Mouse (Mus musculus) v-Abl transformed pro-B cells (cell line): ENCODE measurements around the gene Etnppl.

Experiments used
- in situ Hi-C, 2 experiments: fragments of 400-800 bp; cut with MboI; formaldehyde crosslinking; loops; one replicate each; pipeline ENCODE4 v1.15.1; 2025; ENCODE audit not compliant: unreplicated experiment in 2 of 2

The Etnppl gene

DNA sequence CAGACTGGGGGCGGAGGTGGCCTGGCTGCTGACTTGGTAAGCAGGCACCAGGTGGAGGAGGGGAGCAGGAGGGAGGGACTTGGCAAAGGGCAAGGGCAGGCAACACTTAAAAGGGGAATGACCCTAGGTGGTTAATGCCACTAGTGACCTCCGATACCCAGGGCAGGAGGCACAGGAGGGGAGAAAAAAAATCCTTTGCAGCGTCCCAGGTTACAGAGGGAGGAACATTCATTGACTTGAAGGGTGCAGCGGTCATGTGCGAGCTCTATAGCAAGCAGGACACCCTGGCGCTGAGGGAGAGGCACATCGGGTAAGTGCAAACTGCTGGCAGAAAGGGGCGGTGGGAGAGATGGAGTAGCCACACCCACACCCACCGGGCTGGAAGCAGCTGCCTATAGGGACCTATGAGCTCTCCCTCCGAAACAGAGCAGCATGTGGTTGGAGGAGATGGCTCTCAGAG, at the start of gene Etnppl:
Gene Etnppl, plus strand, starts transcription at position 10 of the 460 bp plus-strand sequence.
- in situ Hi-C loops: no loop called here

DNA sequence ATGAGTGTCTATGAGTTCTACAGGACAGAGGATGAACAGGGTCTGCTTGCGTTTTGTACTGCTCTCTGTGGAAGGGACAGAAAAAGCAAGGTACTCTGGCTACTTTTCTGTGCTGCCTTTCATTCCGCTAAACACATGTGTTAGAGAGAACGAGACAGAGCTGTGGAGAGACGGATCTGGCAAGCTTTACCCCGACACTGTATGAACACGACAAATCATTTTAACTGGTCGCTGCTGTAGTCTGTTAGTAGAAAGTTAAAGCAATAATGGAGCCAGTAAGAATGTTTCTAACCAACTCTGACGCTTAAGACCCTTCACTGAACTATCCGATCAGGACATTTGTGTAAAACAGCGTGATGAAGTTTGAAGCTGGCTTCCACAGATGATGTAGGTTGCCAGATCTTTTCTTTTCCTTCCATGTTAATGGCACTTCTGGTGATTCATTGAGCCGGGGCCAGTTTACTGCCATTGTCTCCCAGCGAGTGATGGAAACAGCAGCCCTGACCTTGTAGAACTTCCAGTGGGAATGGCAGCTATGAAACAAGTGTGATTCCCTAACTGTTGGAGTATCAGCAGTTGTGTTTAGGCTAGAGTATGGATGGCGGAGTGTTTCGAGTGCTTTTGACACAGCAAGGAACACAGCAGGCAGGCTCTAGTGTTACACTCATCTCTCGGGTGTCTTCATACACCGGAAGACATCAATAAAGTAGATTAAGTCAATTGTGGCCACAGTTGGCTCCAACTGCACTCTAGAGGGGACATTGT, 48.7 kb upstream of the Etnppl start:
- in situ Hi-C loops: no loop called here

DNA sequence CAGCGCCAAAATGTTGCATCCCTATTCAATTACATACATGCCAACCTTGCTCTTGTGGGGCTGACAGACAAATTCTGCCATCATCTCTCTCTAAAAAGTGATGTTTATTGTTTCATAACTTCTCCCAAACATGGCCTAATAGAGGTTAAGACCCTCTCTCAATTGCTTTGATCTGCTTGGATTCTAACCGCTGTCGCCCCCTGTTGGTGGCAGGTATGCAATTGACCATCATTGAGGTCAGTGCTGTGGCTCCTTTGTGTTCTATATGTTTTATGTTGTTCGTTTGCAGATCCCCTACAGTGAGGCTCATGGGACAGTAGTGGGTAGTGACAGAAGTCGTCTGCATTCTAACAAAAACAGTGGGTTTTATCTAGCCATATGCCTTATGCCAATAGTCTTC, 44.0 kb upstream of the Etnppl start:
- in situ Hi-C loops: loop anchor here in 1 of 2 experiments (5.0 to 10.0 kb wide), 2 partner anchors 471 to 672 kb away; no protein-coding TSS in a partner anchor

DNA sequence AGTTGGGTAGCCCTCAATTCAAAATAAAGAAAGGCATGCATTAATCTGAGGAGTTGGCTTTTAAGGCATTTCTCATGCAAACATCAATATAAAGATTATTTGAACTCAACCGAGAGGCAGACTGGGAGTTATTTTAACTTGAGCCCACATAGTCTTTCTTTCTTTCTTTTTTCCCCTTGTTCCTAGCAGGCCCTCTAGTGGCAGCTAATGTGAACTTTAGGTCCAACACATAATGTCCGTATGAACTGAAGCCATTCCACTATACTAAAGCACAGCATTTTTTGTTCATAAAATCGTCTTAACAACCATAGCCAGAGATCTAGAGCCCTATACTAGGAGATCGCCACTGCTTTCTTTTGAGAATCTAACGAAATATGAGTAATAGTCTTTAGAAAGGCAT, 42.6 kb upstream of the Etnppl start:
- in situ Hi-C loops: loop anchor here (5.0 to 10.0 kb wide), 2 partner anchors 472 to 670 kb away; no protein-coding TSS in a partner anchor

DNA sequence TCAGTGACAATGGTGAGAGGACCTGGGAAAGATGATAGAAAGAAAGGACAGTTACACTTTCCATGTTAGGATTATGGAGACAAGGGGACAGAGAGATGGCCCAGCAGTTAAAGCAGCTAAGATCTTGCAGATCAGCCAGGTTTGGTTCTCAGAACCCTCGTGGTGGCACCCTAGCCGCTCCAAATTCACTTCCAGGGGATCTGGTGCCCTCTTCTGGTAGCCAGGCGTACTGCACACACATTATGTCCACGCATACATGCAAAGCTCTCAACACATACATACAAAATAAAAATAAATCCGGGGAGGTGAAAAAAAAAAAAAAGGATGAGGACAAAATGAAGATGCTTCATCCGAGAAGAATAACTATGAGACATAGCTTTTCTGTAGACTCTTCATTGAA, 40.6 kb upstream of the Etnppl start:
- in situ Hi-C loops: loop anchor here (5.0 to 10.0 kb wide), 2 partner anchors 474 to 668 kb away; no protein-coding TSS in a partner anchor

DNA sequence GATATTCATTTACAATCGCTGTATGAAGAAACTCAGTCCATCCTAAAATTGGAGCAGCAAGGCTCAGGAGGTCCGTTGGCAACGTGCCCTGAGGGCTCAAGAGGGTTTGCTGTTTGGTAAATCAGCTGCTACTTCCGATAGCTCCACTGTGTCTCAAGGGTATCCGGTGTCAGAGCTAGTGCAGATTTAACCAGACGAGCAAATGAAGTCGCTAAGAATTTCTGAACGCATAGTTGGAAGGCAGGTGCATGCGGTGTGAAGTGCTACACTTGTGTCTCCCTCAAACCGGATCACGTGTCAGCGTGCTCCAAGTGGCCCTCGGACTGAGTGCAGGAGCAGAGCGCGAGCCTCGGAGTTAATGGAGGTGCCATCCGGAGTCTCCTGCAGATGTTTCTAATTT, 37.7 kb upstream of the Etnppl start:
- in situ Hi-C loops: loop anchor here (5.0 to 10.0 kb wide), 2 partner anchors 477 to 665 kb away; no protein-coding TSS in a partner anchor

DNA sequence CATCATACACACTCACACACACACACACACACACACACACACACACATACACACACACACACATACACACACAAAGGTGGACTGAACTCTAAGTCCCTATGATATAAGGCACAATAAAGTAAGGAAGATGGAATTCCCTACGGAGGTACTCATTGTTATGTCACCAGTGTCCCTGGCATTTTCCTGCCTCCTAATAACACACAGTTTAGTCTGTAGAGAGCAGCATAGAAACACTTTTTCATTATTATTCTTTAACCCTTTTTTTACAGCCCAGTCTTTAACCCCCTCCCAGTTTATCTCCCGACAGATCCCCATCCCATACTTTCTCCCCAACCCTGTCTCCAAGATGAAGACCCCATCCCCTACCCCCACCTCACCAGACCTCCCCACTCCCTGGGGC, 35.7 kb upstream of the Etnppl start:
- in situ Hi-C loops: no loop called here

DNA sequence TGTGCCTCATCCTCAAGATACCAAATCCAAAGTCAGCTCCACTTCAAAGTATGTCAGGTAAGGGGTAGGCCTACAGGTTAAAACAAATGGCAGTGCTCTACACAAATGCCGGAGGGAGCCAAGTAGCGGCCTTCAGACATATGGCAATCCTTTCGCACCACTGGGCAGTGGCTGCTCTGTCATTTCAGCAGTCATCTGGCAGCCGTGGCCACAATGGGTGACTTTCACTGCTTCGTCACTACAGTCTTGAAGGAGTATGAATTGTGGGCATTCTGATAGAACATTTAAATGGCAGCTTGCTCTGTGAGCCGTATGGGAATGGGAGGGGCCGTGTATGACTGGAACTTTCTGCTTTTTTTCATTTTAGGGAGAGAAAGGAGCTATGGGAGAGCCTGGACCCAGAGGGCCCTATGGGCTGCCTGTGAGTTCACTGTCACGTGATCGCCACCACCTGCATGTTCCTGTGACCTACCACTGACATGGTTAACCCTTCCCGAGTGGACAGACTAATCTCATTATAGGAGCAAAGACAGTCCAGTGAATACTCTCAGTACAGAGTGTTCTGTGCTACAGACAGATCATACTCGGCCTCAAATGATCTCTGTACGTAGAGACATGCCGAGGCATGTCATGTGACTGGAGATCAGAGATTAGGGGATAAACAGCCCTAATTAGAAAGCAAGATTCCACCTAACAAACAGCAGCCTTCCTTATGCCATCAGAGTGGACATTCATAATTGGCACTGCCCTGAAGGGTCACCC, 34.2 kb upstream of the Etnppl start:
- in situ Hi-C loops: no loop called here

DNA sequence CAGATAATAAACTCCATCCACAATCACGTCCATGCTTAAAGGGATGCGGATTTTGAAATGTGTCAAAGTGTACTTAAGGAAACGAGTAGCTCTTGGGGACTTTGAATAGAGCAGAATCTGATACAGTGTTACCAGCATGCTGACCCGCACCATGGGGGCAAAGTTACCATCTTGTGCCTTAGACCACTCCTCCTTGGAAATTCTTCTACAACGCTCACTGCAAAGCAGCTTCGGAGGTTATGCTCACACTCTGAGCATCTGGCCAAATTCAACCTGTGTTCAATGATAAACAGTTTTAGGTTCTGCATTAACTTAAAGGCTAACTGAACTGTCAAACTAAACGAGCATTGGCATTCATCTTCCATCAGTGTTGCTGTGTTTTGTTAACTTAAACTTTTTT, 33.2 kb upstream of the Etnppl start:
- in situ Hi-C loops: no loop called here

DNA sequence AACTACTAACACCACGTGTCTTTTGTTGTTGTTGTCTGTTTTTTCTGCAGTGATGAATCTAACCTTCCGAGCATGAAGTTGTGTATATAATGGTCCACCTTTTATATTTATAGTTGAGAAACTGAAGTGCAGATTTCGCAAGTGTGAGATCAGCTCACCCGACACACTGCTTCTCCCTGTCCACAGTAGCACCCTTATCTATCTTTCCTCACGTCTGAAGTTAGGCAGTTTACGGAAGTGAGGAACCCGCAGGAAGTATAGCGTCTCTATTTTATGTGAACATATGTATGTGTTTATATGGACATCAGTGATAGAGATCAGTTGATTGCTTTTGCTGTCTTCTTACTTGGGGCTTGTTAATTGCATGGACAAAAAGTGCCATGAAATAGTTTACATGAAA, 22.2 kb upstream of the Etnppl start:
- in situ Hi-C loops: no loop called here

DNA sequence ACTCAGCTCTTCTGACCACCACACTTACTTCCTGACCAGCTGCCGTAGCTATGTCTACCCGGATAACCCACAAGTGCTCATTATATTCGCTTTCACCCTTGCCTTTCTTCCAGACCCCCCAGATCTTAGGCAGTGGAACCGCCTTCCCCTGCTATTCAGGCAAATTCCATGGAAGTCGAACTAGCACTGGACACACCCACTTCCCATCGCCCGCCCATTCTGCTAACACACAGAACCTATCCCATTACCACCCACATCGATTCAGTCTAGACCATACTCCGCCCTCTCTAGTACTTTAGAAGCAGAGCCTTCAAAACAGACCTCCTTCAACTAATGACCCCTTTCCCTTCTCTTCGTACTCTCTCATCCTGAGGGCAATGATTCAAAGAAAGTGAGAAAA, 15.8 kb upstream of the Etnppl start:
- in situ Hi-C loops: no loop called here

DNA sequence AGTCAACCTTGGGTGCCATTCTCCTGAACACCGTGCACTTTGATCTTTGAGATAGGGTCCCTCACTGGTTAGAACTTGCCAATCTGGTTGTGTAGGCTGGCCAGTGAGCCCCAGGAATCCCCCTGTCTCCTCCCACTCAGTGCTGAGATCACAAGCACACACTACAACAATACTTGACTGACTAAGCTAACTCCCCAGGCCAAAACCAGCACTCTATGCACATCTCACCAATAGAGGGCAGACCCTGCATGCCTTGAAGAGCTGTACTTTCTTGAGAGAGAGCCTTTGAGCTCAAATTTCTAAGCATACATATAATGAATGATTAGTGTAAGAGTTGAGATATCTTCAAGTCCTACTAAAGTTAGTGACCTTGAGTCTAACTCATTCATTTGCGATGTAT, 9.3 kb upstream of the Etnppl start:
- in situ Hi-C loops: no loop called here

DNA sequence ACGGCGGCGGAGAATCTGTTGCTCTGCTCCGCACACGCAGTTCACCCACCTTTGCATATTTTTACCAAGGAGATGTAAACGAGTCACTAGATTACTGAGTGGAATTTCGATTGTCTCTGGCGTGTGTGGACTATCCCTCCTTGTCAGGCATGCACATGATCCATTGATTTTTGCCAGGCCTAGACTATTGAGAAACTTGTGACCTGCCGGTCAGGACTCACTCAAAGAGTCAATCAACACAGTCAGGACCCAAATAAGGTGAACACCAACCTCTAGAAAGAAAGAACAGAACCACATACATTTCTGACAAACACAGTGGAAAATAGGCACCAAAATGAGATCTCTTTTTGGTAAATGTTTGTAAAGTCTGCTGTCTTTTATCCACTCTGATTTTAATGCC, 2.8 kb upstream of the Etnppl start:
- in situ Hi-C loops: no loop called here

DNA sequence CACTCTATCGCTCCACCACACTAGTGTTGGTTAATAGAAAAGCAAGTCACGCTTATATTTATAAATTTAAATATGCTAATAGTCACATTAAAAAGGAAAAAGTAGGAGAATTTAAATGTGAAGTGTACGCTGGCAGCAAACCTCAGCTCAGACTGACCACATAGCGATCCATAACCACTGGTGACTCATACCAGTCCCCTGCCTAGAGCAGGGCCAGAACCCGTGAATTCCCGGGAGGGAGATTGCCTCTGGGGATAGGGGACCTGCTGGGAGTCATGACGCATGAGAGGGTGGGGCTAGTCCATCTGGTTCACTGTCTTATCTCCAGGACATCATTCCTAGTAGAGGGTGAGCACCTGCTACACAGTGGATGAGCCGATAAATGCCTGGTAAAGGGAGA, 1.6 kb upstream of the Etnppl start:
- in situ Hi-C loops: no loop called here

DNA sequence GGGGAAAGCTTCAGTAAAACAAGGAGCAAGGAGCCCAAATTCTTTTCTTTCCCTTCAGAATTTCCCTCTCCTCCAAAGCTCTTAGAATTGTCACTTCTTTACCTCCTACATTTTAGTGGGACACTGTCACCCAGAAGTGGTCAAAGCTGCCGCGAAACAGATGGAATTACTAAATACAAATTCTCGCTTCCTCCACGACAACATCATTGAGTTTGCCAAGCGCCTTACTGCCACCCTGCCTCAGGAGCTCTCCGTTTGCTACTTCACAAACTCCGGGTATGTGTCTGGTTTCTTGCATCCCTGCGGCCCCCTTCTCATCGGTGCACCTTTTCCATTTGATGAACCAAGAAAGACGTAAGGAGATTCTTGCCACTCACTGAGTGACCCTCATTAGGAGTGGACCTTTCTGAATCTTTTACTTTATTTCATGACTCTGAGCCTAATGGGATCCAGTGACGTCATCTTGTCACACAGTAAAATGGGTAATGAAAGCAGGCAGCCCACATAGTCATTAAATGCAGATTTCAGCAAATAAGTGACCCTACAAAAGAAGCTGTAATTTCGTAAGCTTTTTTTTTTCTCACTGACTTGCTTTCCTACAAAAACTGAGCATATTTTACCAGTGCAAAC, 3.4 kb downstream of the Etnppl start:
- in situ Hi-C loops: no loop called here

DNA sequence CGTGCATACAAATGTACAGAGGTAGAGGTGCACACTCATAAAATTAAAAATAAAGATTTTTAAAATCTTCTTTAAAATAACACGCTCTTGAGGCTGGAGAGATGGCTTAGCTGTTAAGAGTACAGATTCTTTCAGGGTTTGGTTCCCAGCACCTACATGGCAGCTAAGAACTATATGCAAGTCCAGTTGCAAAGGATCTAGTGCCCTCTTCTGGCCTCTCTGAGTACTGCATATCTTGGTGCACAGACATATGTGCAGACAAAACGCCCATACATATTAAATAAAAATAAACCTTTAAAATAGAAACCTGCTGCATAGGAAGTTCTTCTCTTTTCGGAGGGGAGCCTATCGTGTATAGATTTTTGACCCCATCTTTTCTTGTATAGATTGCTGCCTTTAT, 11.1 kb downstream of the Etnppl start:
- in situ Hi-C loops: no loop called here

DNA sequence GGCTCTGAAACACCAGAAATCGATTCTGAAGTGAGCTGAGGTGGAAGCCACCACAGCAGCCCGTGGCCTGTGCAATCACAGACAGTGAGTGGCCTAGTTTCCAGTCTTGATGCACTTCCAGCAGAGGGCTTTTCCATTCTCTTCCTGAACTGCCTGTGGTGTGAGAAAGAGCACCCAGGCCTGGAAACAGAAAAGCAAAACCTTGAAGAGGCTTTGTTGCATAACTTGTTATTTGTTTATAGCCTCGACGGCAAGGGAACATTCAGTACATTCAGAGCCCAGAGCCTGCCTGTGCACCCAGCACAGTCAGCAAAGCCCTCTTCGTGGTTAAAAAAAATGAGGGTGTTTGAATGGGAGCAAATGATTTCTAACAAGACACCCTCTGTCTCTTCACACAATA, 16.6 kb downstream of the Etnppl start:
- in situ Hi-C loops: no loop called here

DNA sequence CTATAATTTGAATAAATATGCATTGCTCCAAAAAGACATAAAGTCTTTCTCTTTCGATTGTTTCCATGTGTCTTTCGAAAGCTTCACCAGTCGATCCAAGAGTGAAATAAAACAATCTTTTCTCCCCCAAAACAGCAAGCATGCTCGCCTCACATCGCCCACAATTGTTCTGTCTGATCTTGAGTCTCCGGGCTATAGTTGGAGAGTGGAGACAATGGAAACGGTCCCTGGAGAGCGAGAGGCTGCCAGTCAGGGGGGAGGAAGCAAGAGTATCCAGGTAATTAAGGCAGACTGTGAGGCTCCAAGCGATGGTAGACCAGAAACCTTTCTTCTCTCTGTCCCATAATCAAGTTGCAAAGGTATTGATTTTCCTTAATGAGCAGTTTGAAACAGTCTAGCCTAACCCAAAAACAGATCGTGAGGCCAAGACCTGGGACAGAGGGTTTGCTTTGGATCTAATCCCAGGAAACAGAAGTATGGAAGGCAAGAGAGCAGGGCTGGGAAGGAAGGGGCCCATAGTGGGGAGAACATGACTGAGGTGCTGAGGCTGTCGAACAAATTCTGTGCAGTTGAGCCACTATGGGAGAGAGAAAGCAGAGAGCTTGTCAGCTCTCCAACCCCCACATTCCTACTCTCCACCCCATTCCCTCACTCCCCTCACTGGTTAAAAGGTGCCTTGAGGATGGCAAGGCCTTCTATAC, 29.0 kb downstream of the Etnppl start:
- in situ Hi-C loops: no loop called here

DNA sequence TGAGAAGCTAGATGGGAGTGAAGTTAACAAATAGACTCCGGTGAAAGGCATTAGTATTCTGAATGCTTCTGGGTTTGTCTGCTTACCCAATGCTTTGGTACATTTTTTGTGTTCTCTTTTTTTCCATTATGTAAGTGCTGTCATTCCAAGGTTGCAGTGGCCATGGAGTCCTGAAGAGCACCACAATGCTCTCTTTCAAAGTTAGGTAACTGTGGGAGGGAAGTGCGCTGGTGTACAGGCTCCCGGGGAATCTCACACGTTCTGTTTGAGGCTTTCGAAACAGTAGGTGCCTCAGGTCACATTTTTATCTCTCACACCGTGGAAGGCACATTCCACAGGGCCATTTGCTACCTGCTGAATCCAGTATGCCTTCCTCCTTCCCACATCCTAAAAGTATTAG, 32.3 kb downstream of the Etnppl start:
- in situ Hi-C loops: no loop called here

DNA sequence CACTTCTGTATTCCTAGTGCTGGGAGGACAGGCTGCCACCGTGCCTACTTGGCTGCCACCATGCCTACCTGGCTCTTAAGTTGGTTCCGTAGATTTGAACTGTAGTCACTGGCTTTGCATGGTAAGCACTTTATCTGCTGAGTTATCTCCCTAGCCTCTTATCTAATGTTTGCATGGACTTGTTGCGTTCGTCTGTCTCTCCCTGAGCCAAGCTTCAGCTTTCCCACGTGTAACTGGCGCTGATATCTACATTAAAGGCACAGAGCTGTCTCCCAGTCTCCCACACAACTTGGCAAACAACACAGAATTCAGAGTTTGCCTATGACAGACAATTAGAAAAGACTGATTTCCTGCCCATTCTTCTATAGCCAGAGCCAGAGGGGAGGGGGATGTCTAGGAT, 43.4 kb downstream of the Etnppl start:
- in situ Hi-C loops: no loop called here

DNA sequence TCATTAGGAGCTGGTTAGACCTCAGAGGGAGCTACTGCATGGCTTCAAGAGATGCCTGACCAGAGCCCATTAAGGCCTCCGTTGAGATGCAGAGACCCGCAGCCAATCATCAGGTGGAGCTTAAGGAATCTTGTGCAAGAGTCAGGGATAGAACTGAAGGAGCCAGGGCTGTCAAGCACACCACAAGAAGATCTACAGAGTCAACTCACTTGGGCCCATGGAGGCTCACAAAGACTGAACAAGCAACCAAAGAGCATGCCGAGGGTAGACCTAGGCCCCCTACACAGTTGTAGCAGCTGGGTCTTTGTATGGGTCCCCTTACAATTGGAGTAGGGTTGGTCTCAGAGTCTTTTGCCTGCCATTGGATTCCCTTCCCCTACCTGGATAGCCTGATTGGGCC, 45.2 kb downstream of the Etnppl start:
- in situ Hi-C loops: no loop called here
